Mouse (Mus musculus): Measurements from ENCODE around the gene Hbq1a. TPM values are rescaled to one million over a fixed set of nuclear protein-coding genes. Genes with fewer than 3 reads are reported as not detected.
"Not testable (repeated sequence)": the region's sequence is repeated elsewhere in the genome, so short reads cannot be mapped to it uniquely, and the experiment has no call there.

The Hbq1a gene
- not detected in 2 replicates for polyA plus RNA-seq (2011; ENCODE audit: insufficient read length, low read depth, missing spikeins)

- H3K4me3 ChIP-seq (ENCODE audit: insufficient read depth, low read length); H3K27ac ChIP-seq (ENCODE audit: insufficient read depth, low read length); H3K4me1 ChIP-seq (ENCODE audit: control insufficient read depth, insufficient read depth, low read length): not testable (repeated sequence)
- TF ChIP-seq CTCF (IDR thresholded peaks at IDR 0.05; ENCODE audit: borderline replicate concordance, insufficient read depth, low read length) = 0 out of 2 replicates have a peak, but pooled peaks have one; percentile 18
Measured at GRCm38 (mm10) chr11:32299865-32300264, at the start of gene Hbq1a. Gene Hbq1a (plus strand): TSS chr11:32300069.

GRCm38 (mm10) chr11:32250880-32251763 is 48.7 kb upstream of the Hbq1a start:
- peaks cover 9% of the 10 kb centered on the region for H3K4me1 ChIP-seq (ENCODE audit: control insufficient read depth, insufficient read depth, low read length)
- peak overlapping the region; percentile 74; the same call in 1 of the 2 replicates for H3K27ac ChIP-seq (ENCODE audit: insufficient read depth, low read length)
- no peak overlapping the region for H3K4me3 ChIP-seq (ENCODE audit: insufficient read depth, low read length)
- TF ChIP-seq CTCF (IDR thresholded peaks at IDR 0.05; ENCODE audit: borderline replicate concordance, insufficient read depth, low read length) = no peak
- no peak for TF ChIP-seq POLR2A (IDR thresholded peaks at IDR 0.05; ENCODE audit: low read depth, low read length)

GRCm38 (mm10) chr11:32253121-32253520 is 46.7 kb upstream of the Hbq1a start:
- Histone ChIP-seq H3K27ac (ENCODE audit: insufficient read depth, low read length) (no peak overlapping the region), H3K4me1 (ENCODE audit: control insufficient read depth, insufficient read depth, low read length) (peaks cover 9% of the 10 kb centered on the region), H3K4me3 (ENCODE audit: insufficient read depth, low read length) (no peak overlapping the region)
- TF ChIP-seq CTCF (IDR thresholded peaks at IDR 0.05; ENCODE audit: borderline replicate concordance, insufficient read depth, low read length) (no peak), POLR2A (IDR thresholded peaks at IDR 0.05; ENCODE audit: low read depth, low read length) (no peak)

- H3K27ac ChIP-seq (ENCODE audit: insufficient read depth, low read length) = no peak overlapping the region
- peaks cover 4% of the 10 kb centered on the region for H3K4me1 ChIP-seq (ENCODE audit: control insufficient read depth, insufficient read depth, low read length)
- TF ChIP-seq POLR2A (IDR thresholded peaks at IDR 0.05; ENCODE audit: low read depth, low read length) (no peak), CTCF (IDR thresholded peaks at IDR 0.05; ENCODE audit: borderline replicate concordance, insufficient read depth, low read length) (no peak)
- no peak overlapping the region for H3K4me3 ChIP-seq (ENCODE audit: insufficient read depth, low read length)
Measured at GRCm38 (mm10) chr11:32256146-32256545, 43.7 kb upstream of the Hbq1a start.

GRCm38 (mm10) chr11:32256566-32256965 is 43.3 kb upstream of the Hbq1a start:
- Histone ChIP-seq H3K4me1 (ENCODE audit: control insufficient read depth, insufficient read depth, low read length) (peaks cover 2% of the 10 kb centered on the region; the same call in 1 of the 2 replicates), H3K4me3 (ENCODE audit: insufficient read depth, low read length) (no peak overlapping the region), H3K27ac (ENCODE audit: insufficient read depth, low read length) (no peak overlapping the region)
- TF ChIP-seq POLR2A (IDR thresholded peaks at IDR 0.05; ENCODE audit: low read depth, low read length) (no peak), CTCF (IDR thresholded peaks at IDR 0.05; ENCODE audit: borderline replicate concordance, insufficient read depth, low read length) (no peak)

- TF ChIP-seq POLR2A (IDR thresholded peaks at IDR 0.05; ENCODE audit: low read depth, low read length) (no peak), CTCF (IDR thresholded peaks at IDR 0.05; ENCODE audit: borderline replicate concordance, insufficient read depth, low read length) (no peak)
Measured at GRCm38 (mm10) chr11:32262674-32263415, 37.0 kb upstream of the Hbq1a start.

GRCm38 (mm10) chr11:32265117-32265738 is 34.6 kb upstream of the Hbq1a start:
- H3K4me1 ChIP-seq (ENCODE audit: control insufficient read depth, insufficient read depth, low read length) = peaks cover 30% of the 10 kb centered on the region
- peak overlapping the region; percentile 74; the same call in 1 of the 2 replicates for H3K27ac ChIP-seq (ENCODE audit: insufficient read depth, low read length)
- TF ChIP-seq CTCF (IDR thresholded peaks at IDR 0.05; ENCODE audit: borderline replicate concordance, insufficient read depth, low read length) (no peak), POLR2A (IDR thresholded peaks at IDR 0.05; ENCODE audit: low read depth, low read length) (no peak)
- no peak overlapping the region for H3K4me3 ChIP-seq (ENCODE audit: insufficient read depth, low read length)

More at GRCm38 (mm10) chr11:32262674-32263415, 37.0 kb upstream of the Hbq1a start:
- Histone ChIP-seq H3K4me3 (ENCODE audit: insufficient read depth, low read length) (no peak overlapping the region), H3K4me1 (ENCODE audit: control insufficient read depth, insufficient read depth, low read length) (peaks cover 28% of the 10 kb centered on the region), H3K27ac (ENCODE audit: insufficient read depth, low read length) (peak overlapping the region; percentile 72)

- Histone ChIP-seq H3K4me1 (ENCODE audit: control insufficient read depth, insufficient read depth, low read length) (peaks cover 30% of the 10 kb centered on the region), H3K4me3 (ENCODE audit: insufficient read depth, low read length) (0 out of 2 replicates have a peak overlapping the region, but pooled peaks have one; percentile 9), H3K27ac (ENCODE audit: insufficient read depth, low read length) (peak overlapping the region; percentile 73; the same call in 1 of the 2 replicates)
- TF ChIP-seq CTCF (IDR thresholded peaks at IDR 0.05; ENCODE audit: borderline replicate concordance, insufficient read depth, low read length) (no peak), POLR2A (IDR thresholded peaks at IDR 0.05; ENCODE audit: low read depth, low read length) (no peak)
Measured at GRCm38 (mm10) chr11:32266194-32266593, 33.7 kb upstream of the Hbq1a start.

GRCm38 (mm10) chr11:32266776-32267175 is 33.1 kb upstream of the Hbq1a start:
- Histone ChIP-seq H3K27ac (ENCODE audit: insufficient read depth, low read length) (peak overlapping the region; percentile 95), H3K4me3 (ENCODE audit: insufficient read depth, low read length) (peak overlapping the region; percentile 97), H3K4me1 (ENCODE audit: control insufficient read depth, insufficient read depth, low read length) (peaks cover 27% of the 10 kb centered on the region)
- TF ChIP-seq POLR2A (IDR thresholded peaks at IDR 0.05; ENCODE audit: low read depth, low read length) = no peak
- no peak for TF ChIP-seq CTCF (IDR thresholded peaks at IDR 0.05; ENCODE audit: borderline replicate concordance, insufficient read depth, low read length)
